Mouse (Mus musculus) cerebellum, postnatal 36 days (tissue): ENCODE measurements around the gene Tuba3a.

Experiments used
- DNase-seq, 2 experiments: peaks; one replicate each; pipeline ENCODE4 v3.0.0; 2021 to 2022; ENCODE audit warnings: mixed read lengths in 2 of 2

Tuba3a gene

GRCm38 (mm10) chr6:125285890-125286289 lies at the start of gene Tuba3a:
Gene Tuba3a (minus strand): TSS chr6:125286042.
- no peak for DNase-seq

GRCm38 (mm10) chr6:125334356-125334755 lies 48.5 kb upstream of the Tuba3a start:
- no peak for DNase-seq

DNA sequence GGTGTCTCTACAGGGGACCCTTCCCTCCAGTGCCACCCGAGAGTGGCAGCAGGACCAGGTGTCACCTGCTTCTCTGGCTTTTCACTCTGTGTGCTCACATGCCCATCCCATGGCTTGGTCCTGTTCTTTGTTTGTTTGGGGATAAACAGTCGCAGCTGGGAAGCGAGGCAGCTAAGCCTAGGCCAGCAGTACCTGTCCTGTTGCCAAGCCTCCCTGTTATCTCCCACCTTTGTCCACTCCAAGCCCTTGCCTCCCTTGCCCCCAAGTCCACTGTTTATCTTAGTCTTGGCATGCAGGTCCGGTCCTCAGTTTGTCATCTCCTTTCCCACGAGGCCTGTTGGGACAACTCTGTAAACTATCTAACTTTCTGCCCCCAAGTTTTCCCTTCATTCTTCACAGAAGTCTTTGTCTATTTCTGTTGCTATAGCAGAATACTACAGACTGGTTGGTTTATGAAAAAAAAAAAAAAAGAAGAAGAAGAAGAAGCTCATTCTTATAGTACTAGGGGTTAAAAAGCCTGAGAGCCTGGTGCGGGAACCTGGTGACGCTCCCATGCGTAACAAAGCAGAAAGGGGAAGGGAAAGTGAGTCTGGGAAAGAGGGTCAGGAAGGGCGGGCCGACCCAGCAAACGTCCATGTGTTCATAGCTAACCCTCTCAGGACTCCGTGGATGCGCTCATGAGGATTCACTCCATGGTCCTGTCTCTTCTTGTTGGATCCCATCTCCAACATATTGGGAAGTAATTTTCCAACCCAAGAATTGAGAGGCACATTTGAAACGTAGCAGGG lies 47.5 kb upstream of the Tuba3a start:
- DNase-seq: no peak

GRCm38 (mm10) chr6:125330626-125331326 lies 44.9 kb upstream of the Tuba3a start:
- peak; percentile 36 to 53 for DNase-seq

DNA sequence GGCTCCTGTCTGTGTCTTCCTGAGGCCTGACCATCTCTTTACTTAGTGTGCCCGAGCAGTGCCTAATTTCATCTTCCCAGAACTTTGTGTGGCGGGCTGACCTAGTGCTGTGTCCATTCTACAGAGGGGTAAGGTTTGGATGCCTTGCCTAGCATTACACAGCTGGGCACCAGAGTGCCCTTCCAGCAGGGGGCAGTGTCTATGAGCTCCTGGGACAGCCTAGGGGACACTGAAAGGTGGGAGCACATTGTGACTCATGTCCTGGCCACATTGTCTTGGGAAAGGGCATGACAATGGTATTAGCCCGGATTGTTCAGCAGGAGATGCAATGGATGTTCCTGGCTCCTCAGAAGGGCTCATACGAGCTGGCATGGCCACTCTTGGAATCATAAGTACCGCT lies 42.4 kb upstream of the Tuba3a start:
- no peak for DNase-seq

- no peak for DNase-seq
Measured at GRCm38 (mm10) chr6:125325337-125325736, 39.5 kb upstream of the Tuba3a start.

GRCm38 (mm10) chr6:125323547-125323946 lies 37.7 kb upstream of the Tuba3a start:
- DNase-seq: no peak

DNA sequence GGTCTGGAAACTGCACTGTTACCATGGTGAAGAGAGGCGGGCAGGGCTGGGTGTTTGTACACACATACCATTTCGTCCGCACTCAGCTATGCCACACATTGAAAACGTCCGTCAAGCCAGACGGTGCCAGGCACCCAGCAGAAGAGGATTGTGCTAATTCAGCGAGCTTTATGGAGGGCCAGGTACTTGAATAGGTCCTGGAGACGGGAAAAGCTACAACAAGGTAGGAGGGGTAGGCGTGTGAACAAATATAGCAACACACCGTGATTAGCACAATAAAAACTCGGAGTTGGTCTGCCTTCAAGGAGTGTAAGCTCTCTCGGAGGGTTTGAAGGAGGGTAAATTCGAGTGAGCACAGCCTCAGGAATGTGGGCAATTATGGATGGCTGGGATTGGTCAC lies 37.0 kb upstream of the Tuba3a start:
- no peak for DNase-seq

DNA sequence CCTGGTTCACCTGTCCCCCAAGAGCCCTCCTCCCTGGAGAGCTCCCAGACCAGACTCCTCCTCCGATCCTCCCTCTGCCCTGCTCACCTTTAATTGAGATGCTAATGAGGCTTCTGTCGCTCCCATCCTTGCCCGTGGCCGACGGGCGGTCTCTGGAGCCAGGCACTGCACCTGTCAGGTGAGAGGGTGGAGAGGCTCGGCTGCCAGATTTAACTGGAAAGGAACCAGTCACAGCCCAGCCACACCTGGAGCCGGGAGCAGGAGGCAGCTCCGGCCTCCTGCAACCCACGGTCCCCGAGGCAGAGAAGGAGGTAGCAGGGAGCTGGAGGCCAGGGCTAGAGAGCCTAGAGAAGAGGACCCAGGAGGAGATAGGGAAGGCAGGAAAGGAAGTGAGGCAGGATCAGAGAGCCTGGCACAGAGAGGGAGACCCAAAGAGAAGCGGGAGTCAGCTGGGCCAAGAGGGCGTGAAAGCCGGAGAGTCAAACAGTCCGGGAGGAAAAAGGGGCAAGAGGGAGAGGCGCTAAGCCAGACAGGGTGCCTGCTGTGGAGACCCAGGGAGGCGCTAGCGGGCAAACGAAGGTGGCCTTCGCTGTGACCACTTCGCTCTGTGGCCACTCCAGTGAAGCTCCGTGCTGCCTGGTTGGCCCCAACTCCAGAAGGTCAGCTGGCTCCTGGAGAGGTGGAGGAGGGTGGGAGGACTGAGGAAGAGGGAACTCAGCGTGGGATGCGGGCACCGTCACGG lies 35.4 kb upstream of the Tuba3a start:
- no peak for DNase-seq

GRCm38 (mm10) chr6:125320323-125320722 lies 34.5 kb upstream of the Tuba3a start, which contains the start of gene Scnn1a:
Gene Scnn1a (plus strand): TSS chr6:125320659.
- no peak for DNase-seq

- no peak for DNase-seq
Measured at GRCm38 (mm10) chr6:125319919-125320296, 34.1 kb upstream of the Tuba3a start.

DNA sequence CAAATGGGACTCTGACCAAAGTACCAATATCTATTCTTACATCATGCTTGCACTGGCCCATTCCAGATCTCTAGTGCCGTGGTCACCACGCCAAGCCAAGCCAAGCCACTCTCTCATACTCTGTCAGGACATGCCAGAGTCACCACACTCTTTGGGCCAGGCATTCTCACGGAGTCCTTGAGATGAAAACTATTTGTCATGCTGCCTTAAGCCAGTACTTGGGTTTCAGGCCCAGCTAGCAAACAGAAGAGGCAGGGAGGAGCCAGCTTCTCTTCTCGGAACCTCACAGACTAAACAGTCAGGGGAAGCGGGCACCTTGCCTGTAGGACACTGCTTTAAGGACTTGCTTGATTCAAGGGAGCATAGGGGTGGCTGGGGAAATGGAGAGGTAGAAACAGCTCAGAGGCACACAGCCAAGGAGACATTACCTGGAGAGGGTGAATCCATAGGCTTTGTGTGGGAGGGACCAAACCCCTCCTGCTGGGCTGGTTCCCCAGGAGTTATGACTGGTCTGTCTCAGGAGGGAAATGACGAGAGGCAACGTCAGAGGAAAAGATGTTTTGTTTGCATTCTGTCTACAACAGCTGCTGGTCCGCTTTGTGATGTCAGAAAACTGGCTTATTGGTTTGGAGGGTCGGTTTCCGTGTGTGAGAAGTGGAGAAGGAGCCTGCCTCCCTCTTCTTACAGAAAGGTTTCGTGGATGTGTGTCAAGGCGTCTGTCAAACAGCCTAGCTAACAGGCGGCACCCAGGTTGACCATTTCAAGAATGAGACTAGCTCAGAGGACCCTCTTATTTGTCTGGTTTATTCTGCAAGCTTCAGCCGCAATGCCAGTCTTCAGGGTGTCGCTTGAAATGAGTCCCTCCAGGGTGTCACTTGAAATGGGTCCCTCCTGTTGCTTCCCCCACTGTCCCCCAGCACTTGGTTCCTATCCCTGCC lies 33.4 kb upstream of the Tuba3a start:
- no peak for DNase-seq

- no peak for DNase-seq
Measured at GRCm38 (mm10) chr6:125317077-125317476, 31.2 kb upstream of the Tuba3a start.

GRCm38 (mm10) chr6:125314746-125315145 lies 28.9 kb upstream of the Tuba3a start:
- DNase-seq: no peak

GRCm38 (mm10) chr6:125314231-125314563 lies 28.4 kb upstream of the Tuba3a start:
- DNase-seq: no peak

DNA sequence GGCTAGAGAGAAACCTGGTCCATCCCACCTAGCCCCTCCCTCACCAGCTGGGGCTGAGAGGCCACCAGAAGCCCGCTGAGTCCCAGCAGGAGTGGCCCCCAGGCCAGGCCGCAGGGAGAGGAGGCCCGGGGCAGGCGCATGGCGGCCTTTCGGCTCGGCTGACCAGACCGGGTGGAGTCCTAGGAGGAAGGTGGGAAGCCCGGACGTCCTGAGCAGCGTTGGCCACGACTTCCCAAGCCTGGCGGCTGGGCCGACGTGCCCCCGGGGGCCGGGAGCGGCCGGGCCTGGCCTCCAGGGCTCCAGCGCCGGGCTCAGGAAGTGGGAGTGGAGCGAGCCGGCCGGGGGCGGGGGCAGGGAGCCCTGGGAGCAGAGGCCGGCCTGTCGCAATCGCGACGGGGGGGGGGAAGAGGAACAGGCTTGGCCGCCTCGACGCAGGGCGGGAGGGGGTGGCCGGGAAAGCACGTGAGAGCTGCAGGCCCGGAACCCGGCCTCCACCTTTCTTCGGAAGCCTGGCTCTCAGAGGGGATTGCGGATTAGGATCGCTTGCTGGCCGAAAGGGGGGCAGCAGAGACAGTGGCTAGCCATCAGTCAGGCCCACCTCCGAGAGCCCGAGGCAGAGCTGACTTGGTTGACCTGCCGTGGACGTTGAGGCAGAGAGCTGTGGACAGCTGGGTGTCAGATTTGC lies 27.8 kb upstream of the Tuba3a start, which contains the start of gene Ltbr:
Gene Ltbr, minus strand, starts transcription at position 340 of the 685 bp plus-strand sequence.
- DNase-seq: peak; percentile 34 to 53

- DNase-seq: no peak
Measured at GRCm38 (mm10) chr6:125312581-125313355, 26.9 kb upstream of the Tuba3a start.

GRCm38 (mm10) chr6:125312171-125312570 lies 26.3 kb upstream of the Tuba3a start:
- no peak for DNase-seq

- no peak for DNase-seq
Measured at GRCm38 (mm10) chr6:125309406-125309805, 23.6 kb upstream of the Tuba3a start.

GRCm38 (mm10) chr6:125308921-125309320 lies 23.1 kb upstream of the Tuba3a start:
- no peak for DNase-seq

DNA sequence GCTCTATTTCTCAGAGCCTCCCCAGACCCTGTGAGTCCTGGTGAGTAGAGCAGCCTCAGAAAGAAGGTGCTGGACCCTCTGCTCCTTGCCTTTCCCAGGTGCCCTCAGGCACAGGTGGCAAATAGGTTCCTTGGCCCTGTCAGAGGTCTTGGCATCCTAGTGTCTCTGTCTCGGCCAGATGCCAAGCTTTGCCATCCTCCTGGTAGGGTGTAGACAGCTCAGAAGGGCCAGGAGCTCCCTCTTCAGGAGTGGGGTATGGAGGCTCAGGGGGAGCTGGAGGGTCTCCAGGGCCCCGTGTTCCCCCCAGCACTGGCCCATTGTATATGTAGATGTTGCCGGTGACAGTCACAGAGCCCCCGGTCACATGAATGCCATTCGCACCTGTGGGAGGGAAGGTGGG lies 21.2 kb upstream of the Tuba3a start:
- no peak for DNase-seq
